Mouse (Mus musculus) erythroblast, embryonic 14.5 days (primary cell): Measurements from ENCODE around the gene Atrnl1. TPM values are rescaled to one million over a fixed set of nuclear protein-coding genes. Genes with fewer than 3 reads are reported as not detected.

Experiments
- H3K27me3 ChIP-seq: 2 replicates; pipeline ENCODE4 v1.6.1; 2012; ENCODE audit warnings: inconsistent platforms; ENCODE audit not compliant: control insufficient read depth
- H3K36me3 ChIP-seq: 2 replicates; pipeline ENCODE4 v1.6.1; 2012; ENCODE audit warnings: mild to moderate bottlenecking, inconsistent platforms; ENCODE audit not compliant: control insufficient read depth
- H3K4me1 ChIP-seq: 2 replicates; pipeline ENCODE4 v1.6.1; 2012; ENCODE audit warnings: inconsistent platforms; ENCODE audit not compliant: control insufficient read depth
- H3K4me3 ChIP-seq: replicated peaks from 2 replicates; pipeline ENCODE3; 2012; ENCODE audit warnings: moderate library complexity, mild to moderate bottlenecking, inconsistent platforms
- H3K9me3 ChIP-seq: 2 replicates; pipeline ENCODE4 v1.6.1; 2012; ENCODE audit warnings: low read length, inconsistent platforms, mixed read lengths; ENCODE audit not compliant: control insufficient read depth
- GATA1 ChIP-seq: IDR thresholded peaks from 2 replicates; pipeline ENCODE4 v1.6.1; 2012; ENCODE audit warnings: low read length, inconsistent platforms, mixed read lengths
- TAL1 ChIP-seq: IDR thresholded peaks from 3 replicates; pipeline ENCODE4 v1.6.1; 2012; ENCODE audit warnings: low read length, inconsistent platforms, mixed read lengths
- polyA plus RNA-seq: library from polyadenylated mRNA; stranded (reverse); fragments of >175 nt; gene quantifications from 2 replicates; pipeline ENCODE4 v1.2.3, GENCODE M21; 2012

The Atrnl1 gene
- polyA plus RNA-seq, 1 experiment: 0.02 TPM

- Histone ChIP-seq H3K27me3 (no peaks in the 10 kb centered on the region), H3K9me3 (no peaks in the 10 kb centered on the region), H3K36me3 (no peaks in the 10 kb centered on the region), H3K4me3 (no peak overlapping the region), H3K4me1 (no peaks in the 10 kb centered on the region)
- TF ChIP-seq GATA1 (no peak), TAL1 (no peak)
These were observed 384.2 kb downstream of the Atrnl1 start for GRCm38 (mm10) chr19:57995015-57995414.

GRCm38 (mm10) chr19:57997961-57998360 is 387.1 kb downstream of the Atrnl1 start:
- Histone ChIP-seq H3K36me3 (no peaks in the 10 kb centered on the region), H3K27me3 (no peaks in the 10 kb centered on the region), H3K4me3 (no peak overlapping the region), H3K9me3 (no peaks in the 10 kb centered on the region), H3K4me1 (no peaks in the 10 kb centered on the region)
- TF ChIP-seq TAL1 (no peak), GATA1 (no peak)

GRCm38 (mm10) chr19:58011636-58012035 is 400.8 kb downstream of the Atrnl1 start:
- no peaks in the 10 kb centered on the region for H3K9me3 ChIP-seq
- no peaks in the 10 kb centered on the region for H3K27me3 ChIP-seq
- no peaks in the 10 kb centered on the region for H3K36me3 ChIP-seq
- no peaks in the 10 kb centered on the region for H3K4me1 ChIP-seq
- TF ChIP-seq TAL1: no peak
- no peak overlapping the region for H3K4me3 ChIP-seq

- no peaks in the 10 kb centered on the region for H3K9me3 ChIP-seq
- no peak overlapping the region for H3K4me3 ChIP-seq
- no peaks in the 10 kb centered on the region for H3K36me3 ChIP-seq
- H3K27me3 ChIP-seq: no peaks in the 10 kb centered on the region
- TF ChIP-seq GATA1: no peak
- no peak for TF ChIP-seq TAL1
- no peaks in the 10 kb centered on the region for H3K4me1 ChIP-seq
These were observed 404.9 kb downstream of the Atrnl1 start for GRCm38 (mm10) chr19:58015741-58016140.

- TF ChIP-seq GATA1 (no peak), TAL1 (no peak)
- Histone ChIP-seq H3K4me3 (no peak overlapping the region), H3K9me3 (no peaks in the 10 kb centered on the region), H3K36me3 (no peaks in the 10 kb centered on the region), H3K4me1 (no peaks in the 10 kb centered on the region), H3K27me3 (no peaks in the 10 kb centered on the region)
These were observed 406.0 kb downstream of the Atrnl1 start for GRCm38 (mm10) chr19:58016561-58017453.

- Histone ChIP-seq H3K36me3 (no peaks in the 10 kb centered on the region), H3K4me1 (no peaks in the 10 kb centered on the region), H3K27me3 (no peaks in the 10 kb centered on the region), H3K4me3 (no peak overlapping the region), H3K9me3 (no peaks in the 10 kb centered on the region)
- TF ChIP-seq GATA1: no peak
- no peak for TF ChIP-seq TAL1
These were observed 406.6 kb downstream of the Atrnl1 start for GRCm38 (mm10) chr19:58017468-58017867.

- Histone ChIP-seq H3K4me3 (no peak overlapping the region), H3K4me1 (no peaks in the 10 kb centered on the region), H3K9me3 (no peaks in the 10 kb centered on the region), H3K27me3 (no peaks in the 10 kb centered on the region), H3K36me3 (no peaks in the 10 kb centered on the region)
- no peak for TF ChIP-seq GATA1
- TF ChIP-seq TAL1: no peak
These were observed 407.9 kb downstream of the Atrnl1 start for GRCm38 (mm10) chr19:58018698-58019097.

GRCm38 (mm10) chr19:58021514-58022284 is 410.9 kb downstream of the Atrnl1 start:
- H3K27me3 ChIP-seq: no peaks in the 10 kb centered on the region
- TF ChIP-seq GATA1: no peak
- no peak for TF ChIP-seq TAL1
- H3K9me3 ChIP-seq: no peaks in the 10 kb centered on the region
- H3K36me3 ChIP-seq: no peaks in the 10 kb centered on the region
- H3K4me1 ChIP-seq: no peaks in the 10 kb centered on the region
- H3K4me3 ChIP-seq: no peak overlapping the region

GRCm38 (mm10) chr19:58023216-58023825 is 412.5 kb downstream of the Atrnl1 start:
- H3K36me3 ChIP-seq: no peaks in the 10 kb centered on the region
- TF ChIP-seq TAL1 (no peak), GATA1 (no peak)
- no peak overlapping the region for H3K4me3 ChIP-seq
- no peaks in the 10 kb centered on the region for H3K27me3 ChIP-seq
- H3K9me3 ChIP-seq: no peaks in the 10 kb centered on the region
- H3K4me1 ChIP-seq: no peaks in the 10 kb centered on the region
